Mouse (Mus musculus) adrenal gland, adult (tissue): Measurements from ENCODE around the gene Agap3.

Experiments
- DNase-seq, 2 experiments: peaks; one replicate each; pipeline ENCODE4 v3.0.0; 2022 to 2023; ENCODE audit warnings: low spot score in 1 of 2; ENCODE audit not compliant: inconsistent age in 2 of 2

The Agap3 gene

GRCm38 (mm10) chr5:24427981-24428402 lies 24.0 kb upstream of the Agap3 start:
- DNase-seq, result peak in 1 of 2 experiments; percentile 47

GRCm38 (mm10) chr5:24428596-24428995 lies 23.4 kb upstream of the Agap3 start:
- peak; percentile 56 to 65 for DNase-seq

- no peak for DNase-seq
Observed at GRCm38 (mm10) chr5:24433993-24434392, 18.0 kb upstream of the Agap3 start.

GRCm38 (mm10) chr5:24441187-24441586 lies 10.8 kb upstream of the Agap3 start:
- no peak for DNase-seq

- DNase-seq, result no peak
Observed at GRCm38 (mm10) chr5:24442029-24442428, 9.9 kb upstream of the Agap3 start.

GRCm38 (mm10) chr5:24443204-24443603 lies 8.8 kb upstream of the Agap3 start:
- DNase-seq, result peak in 1 of 2 experiments; percentile 22

- DNase-seq, result peak; percentile 34 to 56
Observed at GRCm38 (mm10) chr5:24443927-24444326, 8.1 kb upstream of the Agap3 start.

- peak; percentile 96 to 97 for DNase-seq
Observed at GRCm38 (mm10) chr5:24444746-24445427, 7.1 kb upstream of the Agap3 start, which contains the start of gene Fastk. Gene Fastk, minus strand, starts transcription at chr5:24445287.

- peak; percentile 50 to 70 for DNase-seq
Observed at GRCm38 (mm10) chr5:24445428-24446080, 6.4 kb upstream of the Agap3 start.

GRCm38 (mm10) chr5:24446630-24447029 lies 5.3 kb upstream of the Agap3 start:
- DNase-seq, result peak in 1 of 2 experiments; percentile 42

GRCm38 (mm10) chr5:24447624-24448298 lies 4.2 kb upstream of the Agap3 start, which contains the start of gene Tmub1:
Gene Tmub1, minus strand, starts transcription at chr5:24447854.
- DNase-seq, result peak; percentile 92 to 96

- peak; percentile 90 to 94 for DNase-seq
Observed at GRCm38 (mm10) chr5:24451264-24452029, 530 bp upstream of the Agap3 start.

- peak; percentile 62 to 84 for DNase-seq
Observed at GRCm38 (mm10) chr5:24452691-24453233, 785 bp downstream of the Agap3 start.

- DNase-seq, result peak in 1 of 2 experiments; percentile 33
Observed at GRCm38 (mm10) chr5:24453283-24453984, 1.5 kb downstream of the Agap3 start.

GRCm38 (mm10) chr5:24453985-24454303 lies 2.0 kb downstream of the Agap3 start:
- DNase-seq, result no peak

- peak; percentile 47 to 79 for DNase-seq
Observed at GRCm38 (mm10) chr5:24455076-24455475, 3.1 kb downstream of the Agap3 start.

GRCm38 (mm10) chr5:24455613-24456012 lies 3.6 kb downstream of the Agap3 start:
- DNase-seq, result no peak

- DNase-seq, result no peak
Observed at GRCm38 (mm10) chr5:24466762-24467161, 14.8 kb downstream of the Agap3 start.

- peak; percentile 74 to 89 for DNase-seq
Observed at GRCm38 (mm10) chr5:24470600-24470999, 18.6 kb downstream of the Agap3 start.
